Mouse (Mus musculus): ENCODE measurements around the gene Psmd14. TPM values are rescaled to one million over a fixed set of nuclear protein-coding genes. Genes with fewer than 3 reads are reported as not detected.

The Psmd14 gene
- total RNA-seq, 2 experiments from 2014 or later = 54.2 to 74.1 TPM

DNA sequence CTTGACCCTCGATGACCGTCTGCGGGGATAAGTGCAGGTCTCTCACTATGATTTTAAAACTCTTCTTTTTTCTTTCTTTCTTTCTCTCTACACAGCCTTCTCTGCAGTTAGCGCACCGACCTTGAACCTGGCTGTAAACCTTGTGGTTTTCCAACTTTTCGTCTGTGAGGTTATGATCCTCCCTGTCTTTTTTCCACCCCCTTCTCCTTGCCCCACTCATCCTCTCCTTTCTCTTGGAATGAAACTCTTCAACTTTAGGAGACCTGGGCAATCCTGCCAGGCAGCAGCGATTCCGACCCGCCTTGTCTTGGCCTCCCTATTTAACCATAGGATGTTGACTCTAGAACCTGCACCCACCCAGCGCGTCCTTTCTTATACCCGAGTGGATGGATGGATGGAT, 101.0 kb downstream of the Psmd14 start:
- no peak for DNase-seq

DNA sequence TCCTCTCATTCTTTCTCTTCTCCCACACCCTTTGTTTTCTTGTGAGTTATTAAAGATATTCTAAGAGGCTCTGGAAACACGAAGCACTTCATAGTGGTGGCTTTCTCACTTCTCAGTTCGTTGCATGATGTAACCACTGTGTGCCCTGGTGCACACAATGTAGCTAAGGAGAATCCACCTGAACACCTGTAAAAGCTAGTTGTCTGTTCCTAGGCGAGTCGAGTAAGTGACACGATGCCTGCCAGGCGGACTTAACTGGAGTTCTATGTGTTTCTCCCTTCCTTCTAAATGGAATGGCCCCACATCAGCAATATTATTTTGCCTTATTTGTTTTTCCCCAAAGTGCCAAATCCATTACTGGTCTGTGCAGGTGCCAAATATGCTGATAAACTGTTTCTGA, 101.6 kb downstream of the Psmd14 start:
- no peak for DNase-seq

GRCm38 (mm10) chr2:61813521-61813920, 102.0 kb downstream of the Psmd14 start:
- no peak for DNase-seq

DNA sequence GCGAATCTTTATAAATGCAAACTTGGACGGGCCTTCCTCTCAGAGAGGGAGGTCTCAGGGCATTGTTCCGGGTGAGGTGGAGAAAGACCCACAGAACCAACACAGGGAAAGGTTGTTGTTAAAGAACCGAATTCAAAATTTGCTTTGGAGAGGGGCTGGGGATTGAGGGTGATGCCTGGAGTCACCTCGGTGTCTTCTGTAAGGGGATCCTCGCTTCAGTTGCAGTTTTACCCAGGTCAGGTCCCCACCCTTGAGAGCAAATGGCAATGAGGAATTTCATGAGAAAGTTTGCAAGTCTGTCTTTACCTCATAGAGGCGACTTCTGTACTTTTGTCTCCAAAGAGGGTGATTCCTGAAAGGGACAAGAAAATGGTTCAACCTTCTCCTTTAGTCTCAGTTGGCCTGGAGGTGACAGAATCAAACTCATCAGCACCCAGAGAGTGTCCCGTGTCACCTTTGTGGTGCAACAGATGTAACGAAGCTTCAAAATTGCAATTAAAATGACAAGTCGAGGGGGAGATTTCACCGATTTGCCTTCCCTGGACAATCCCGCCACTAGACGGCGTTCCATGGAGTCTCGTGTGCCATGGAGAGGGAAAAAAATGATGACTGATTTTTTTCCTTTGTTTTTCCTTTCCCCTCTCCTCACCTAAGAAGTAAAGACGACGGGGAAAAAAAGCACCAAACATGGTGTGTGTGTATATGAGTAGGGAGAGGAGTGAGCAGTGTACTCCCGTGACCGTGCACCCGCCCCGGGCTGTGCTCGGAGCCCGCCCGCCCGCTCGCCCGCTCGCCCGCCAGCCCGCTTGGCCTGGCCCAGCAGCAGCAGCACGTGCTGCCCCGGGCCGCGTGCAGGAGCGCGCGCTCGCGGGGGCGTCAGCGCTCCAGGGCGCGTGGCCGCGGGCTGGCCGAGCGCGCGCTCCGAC, 103.3 kb downstream of the Psmd14 start:
- no peak for DNase-seq

- peak; percentile 17 for DNase-seq
Measured at GRCm38 (mm10) chr2:61815583-61816313, 104.3 kb downstream of the Psmd14 start.

GRCm38 (mm10) chr2:61818197-61818596, 106.7 kb downstream of the Psmd14 start:
- DNase-seq = no peak

GRCm38 (mm10) chr2:61820203-61820602, 108.7 kb downstream of the Psmd14 start:
- DNase-seq = no peak

- DNase-seq = no peak
Measured at GRCm38 (mm10) chr2:61823426-61824140, 112.1 kb downstream of the Psmd14 start.

- DNase-seq = no peak
Measured at GRCm38 (mm10) chr2:61837243-61837806, 125.8 kb downstream of the Psmd14 start.

Small RNAs within 50 kb of the gene (microRNA-seq; reads per million reads assigned to microRNA genes)
- 0 reads per million in 2 experiments for gene Gm22403 (ENCODE audit: borderline replicate concordance in 2 of 2)

Other genes with a start within 250 kb of the Psmd14 start
- 10 to 100 TPM; 15.3 to 16.8 TPM for gene Tank, start 133.1 kb upstream of the Psmd14 start, total RNA-seq (2021)
- not detected for gene Tbr1, start 91.2 kb downstream of the Psmd14 start, total RNA-seq (2021)

All from gastrocnemius, postnatal 25 days (tissue).